Mouse (Mus musculus): ENCODE measurements at regions not wholly inside any gene's neighbourhood (a gene's known extent, or its start where the extent isn't known, plus 50 kb on each side); places are given as distances from the start of the nearest gene placed in this dataset.

DNA sequence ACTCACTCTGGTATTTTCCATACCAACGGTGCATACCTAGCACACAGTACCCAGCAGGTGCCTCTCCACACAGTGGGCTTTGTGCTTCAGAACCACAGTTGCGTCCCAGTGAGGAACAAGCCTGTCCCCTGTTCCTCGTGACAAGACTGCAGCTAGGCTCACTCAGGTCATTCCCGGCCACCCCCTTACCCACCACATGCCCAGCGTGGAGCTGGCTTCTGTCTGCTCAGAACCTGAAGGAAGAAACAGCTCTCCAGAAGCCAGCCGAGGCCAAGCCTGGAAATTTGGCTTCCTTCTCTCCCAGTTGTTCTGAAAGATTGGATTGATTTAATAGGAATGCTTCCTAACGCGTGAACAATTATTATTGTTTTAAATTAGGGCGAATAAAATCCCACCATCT, 118.1 kb upstream of the Zmiz1 start:
- ATAC-seq, result no peak
- Histone ChIP-seq H3K27me3 (replicated peaks) (no peaks in the 10 kb centered on the region), H3K27ac (no peak overlapping the region), H3K36me3 (no peaks in the 10 kb centered on the region), H3K4me1 (peaks cover 10% of the 10 kb centered on the region), H3K9ac (no peak overlapping the region), H3K4me3 (no peak overlapping the region), H3K4me2 (no peak overlapping the region), H3K9me3 (replicated peaks) (no peaks in the 10 kb centered on the region)
- 72% methylated on average over 9 of the region's 9 CpGs for whole genome bisulfite sequencing (ENCODE audit: insufficient replicate concordance)

DNA sequence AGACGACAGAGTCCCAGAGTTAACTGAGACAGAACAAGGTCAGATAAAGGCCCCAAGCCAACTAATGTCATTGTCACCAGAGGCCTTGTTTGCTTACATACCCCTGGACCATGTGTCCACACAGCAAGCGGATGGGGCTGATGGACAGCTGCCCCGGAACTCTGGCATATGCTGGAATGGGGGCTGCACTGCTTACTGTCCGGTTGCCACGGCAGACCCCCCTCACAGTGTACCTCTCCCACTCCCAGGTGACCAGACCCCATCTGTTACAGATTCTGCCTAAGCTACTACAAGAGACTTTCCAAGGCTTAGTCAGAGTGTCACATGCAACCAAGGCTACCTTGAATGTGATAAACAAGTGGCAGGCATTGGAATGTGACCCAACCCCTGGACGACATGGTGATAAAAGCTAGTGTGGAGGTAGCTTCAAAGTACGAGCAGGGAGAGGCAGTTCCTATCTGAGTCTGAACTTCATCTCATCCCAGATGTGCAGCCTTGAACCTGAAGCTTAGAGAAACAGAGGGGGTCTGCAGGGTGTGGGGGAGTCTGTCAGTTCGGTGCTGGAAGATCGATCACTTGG, 117.0 kb upstream of the Zmiz1 start:
- Histone ChIP-seq H3K27me3 (replicated peaks) (no peaks in the 10 kb centered on the region), H3K36me3 (no peaks in the 10 kb centered on the region), H3K4me1 (peaks cover 14% of the 10 kb centered on the region), H3K27ac (no peak overlapping the region), H3K4me2 (no peak overlapping the region), H3K9ac (no peak overlapping the region), H3K4me3 (no peak overlapping the region), H3K9me3 (replicated peaks) (no peaks in the 10 kb centered on the region)
- WGBS (ENCODE audit: insufficient replicate concordance), result 55% methylated on average over 9 of the region's 9 CpGs
- no peak for ATAC-seq

DNA sequence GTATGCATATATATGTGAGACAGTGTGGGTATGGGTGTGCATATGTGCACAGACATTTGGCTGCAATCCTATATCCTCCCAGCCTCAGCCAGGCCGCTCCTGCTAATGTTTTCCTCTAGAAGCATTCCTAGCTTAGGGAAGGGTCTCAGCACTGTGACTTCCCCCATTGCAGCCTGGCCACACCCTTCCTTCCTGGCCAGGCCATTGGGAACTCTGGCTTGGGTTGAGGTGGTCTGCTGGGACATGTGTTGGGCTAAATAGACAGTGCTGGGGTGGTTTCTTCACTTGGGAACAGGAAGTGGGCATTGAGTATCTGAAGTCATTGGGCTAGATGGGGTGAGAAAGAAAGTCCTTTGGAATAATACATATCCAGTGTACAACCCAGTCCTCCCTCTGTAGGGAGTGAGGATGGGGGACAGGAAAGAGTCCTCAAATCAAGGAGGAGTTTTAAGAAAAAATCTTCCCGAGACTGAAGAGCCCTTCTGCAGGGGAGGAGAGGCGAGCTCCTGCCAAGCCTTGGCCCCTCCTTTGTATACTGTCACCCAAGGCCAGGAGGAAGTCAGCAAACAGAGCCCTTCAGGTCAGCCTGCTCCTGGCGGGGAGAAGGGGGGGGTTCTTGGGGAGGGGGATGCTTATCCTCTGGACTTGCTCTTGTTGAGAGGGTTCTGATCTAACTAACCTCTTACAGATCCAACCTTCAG, 116.0 kb upstream of the Zmiz1 start:
- Histone ChIP-seq H3K27me3 (replicated peaks) (no peaks in the 10 kb centered on the region), H3K27ac (no peak overlapping the region), H3K36me3 (no peaks in the 10 kb centered on the region), H3K4me2 (no peak overlapping the region), H3K9me3 (replicated peaks) (no peaks in the 10 kb centered on the region), H3K9ac (no peak overlapping the region), H3K4me1 (peaks cover 14% of the 10 kb centered on the region), H3K4me3 (no peak overlapping the region)
- no peak for ATAC-seq
- 27% methylated on average over 4 of the region's 4 CpGs for WGBS (ENCODE audit: insufficient replicate concordance)

DNA sequence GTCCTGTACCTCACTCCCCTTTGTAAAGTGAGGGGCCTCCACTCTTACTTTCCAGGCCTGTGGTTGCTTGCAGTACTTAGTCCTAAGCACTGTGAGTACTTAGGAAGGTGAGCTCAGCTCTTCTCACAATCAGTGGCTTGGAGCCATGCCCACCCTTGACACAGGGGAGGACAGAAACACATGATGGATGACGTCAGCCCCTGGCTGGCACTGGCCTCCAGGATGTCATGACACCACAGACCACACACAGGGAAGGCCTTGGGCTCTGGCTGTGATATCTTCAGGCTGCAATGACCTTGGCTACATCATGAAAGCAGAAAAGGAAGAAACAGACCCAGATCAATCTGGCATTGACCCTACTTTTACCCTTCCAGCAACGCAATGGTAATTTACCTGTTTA, 113.0 kb upstream of the Zmiz1 start:
- no peaks in the 10 kb centered on the region for H3K27me3 ChIP-seq (replicated peaks)
- 0 out of 2 replicates have a peak, but pooled peaks cover 8% of the 10 kb centered on the region for H3K4me1 ChIP-seq
- no peak overlapping the region for H3K9ac ChIP-seq
- no peak overlapping the region for H3K27ac ChIP-seq
- H3K4me3 ChIP-seq, result no peak overlapping the region
- ATAC-seq, result no peak
- no peak overlapping the region for H3K4me2 ChIP-seq
- H3K36me3 ChIP-seq, result no peaks in the 10 kb centered on the region
- H3K9me3 ChIP-seq (replicated peaks), result no peaks in the 10 kb centered on the region
- 35% methylated on average over 2 of the region's 2 CpGs for WGBS (ENCODE audit: insufficient replicate concordance)

DNA sequence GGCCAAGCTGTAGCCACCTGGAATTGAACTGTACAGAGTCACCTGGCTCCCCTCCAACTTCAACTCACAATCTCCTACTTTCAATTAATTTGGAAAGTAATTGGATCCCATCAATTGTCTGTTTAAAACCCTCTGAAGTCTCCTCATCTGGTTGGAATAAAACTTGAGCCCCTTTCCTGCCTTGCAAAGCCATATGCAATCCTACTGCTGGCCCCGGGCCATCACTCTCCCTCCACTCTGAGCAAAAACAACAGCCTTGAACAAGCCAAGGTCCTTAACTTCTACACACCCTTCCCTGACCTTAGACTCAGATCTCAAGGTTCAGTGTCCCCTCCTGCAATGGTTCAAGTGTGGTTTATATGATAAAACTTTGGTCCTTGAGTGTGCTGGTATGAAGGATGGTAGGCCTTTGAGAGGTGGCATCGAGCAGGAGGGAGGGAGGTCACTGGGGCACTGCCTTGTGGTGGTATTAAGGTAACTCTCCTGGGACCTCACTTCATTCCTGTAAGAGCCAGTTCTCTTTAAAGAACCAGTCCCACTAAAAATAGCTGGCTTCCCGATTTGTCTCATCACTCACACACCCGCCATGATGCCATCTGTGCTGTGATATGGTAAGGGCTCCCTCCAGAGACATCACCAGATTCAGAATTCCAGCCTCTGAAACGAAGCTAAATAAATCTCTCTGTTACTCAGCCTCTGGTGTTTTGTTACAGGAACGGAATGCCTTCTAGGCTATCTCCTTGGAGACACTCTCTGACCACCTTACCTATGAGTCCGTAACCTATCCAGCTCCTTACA, 112.0 kb upstream of the Zmiz1 start:
- Histone ChIP-seq H3K4me3 (no peak overlapping the region), H3K27ac (no peak overlapping the region)
- ATAC-seq, result no peak

DNA sequence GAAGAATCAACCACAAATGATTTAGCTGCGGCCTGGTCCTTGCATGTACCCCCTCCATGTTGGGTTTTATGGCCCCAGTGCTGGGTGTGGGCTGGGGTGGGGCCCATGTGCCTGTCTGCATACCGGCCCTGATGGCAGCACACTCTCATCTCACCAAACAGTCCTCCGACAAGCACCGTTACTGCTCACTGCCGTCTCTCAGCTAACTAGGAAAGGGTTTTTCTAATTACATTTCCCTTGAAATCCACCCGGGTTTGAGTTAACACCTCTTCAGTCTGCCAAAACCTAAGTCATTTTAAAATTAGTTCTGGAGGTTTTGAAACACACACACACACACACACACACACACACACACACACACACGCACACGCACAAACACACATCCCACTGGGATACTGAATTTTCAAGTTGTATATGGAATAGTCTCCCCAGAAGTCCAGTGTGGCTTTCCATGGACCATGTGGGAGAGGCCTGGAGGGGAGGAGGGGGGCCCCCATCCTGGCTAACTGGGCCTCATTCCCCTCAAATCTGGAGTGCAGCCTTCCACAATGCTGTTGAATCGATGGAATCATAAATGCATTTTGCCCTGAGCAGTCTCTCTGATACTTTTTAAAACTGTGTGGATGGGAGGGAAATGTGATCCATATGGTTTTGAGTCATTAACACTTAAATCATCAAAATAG, 108.6 kb upstream of the Zmiz1 start:
- WGBS (ENCODE audit: insufficient replicate concordance), result 71% methylated on average over 9 of the region's 9 CpGs
- Histone ChIP-seq H3K9me3 (replicated peaks) (no peaks in the 10 kb centered on the region), H3K9ac (no peak overlapping the region), H3K36me3 (no peaks in the 10 kb centered on the region), H3K4me2 (no peak overlapping the region), H3K27ac (no peak overlapping the region), H3K4me3 (no peak overlapping the region), H3K4me1 (0 out of 2 replicates have a peak, but pooled peaks cover 6% of the 10 kb centered on the region), H3K27me3 (replicated peaks) (no peaks in the 10 kb centered on the region)
- no peak for ATAC-seq

More for the DNA sequence above, 112.0 kb upstream of the Zmiz1 start:
- Histone ChIP-seq H3K4me2 (no peak overlapping the region), H3K9me3 (replicated peaks) (no peaks in the 10 kb centered on the region), H3K4me1 (0 out of 2 replicates have a peak, but pooled peaks cover 8% of the 10 kb centered on the region), H3K36me3 (no peaks in the 10 kb centered on the region), H3K27me3 (replicated peaks) (no peaks in the 10 kb centered on the region), H3K9ac (no peak overlapping the region)
- 61% methylated on average over 7 of the region's 7 CpGs for WGBS (ENCODE audit: insufficient replicate concordance)

DNA sequence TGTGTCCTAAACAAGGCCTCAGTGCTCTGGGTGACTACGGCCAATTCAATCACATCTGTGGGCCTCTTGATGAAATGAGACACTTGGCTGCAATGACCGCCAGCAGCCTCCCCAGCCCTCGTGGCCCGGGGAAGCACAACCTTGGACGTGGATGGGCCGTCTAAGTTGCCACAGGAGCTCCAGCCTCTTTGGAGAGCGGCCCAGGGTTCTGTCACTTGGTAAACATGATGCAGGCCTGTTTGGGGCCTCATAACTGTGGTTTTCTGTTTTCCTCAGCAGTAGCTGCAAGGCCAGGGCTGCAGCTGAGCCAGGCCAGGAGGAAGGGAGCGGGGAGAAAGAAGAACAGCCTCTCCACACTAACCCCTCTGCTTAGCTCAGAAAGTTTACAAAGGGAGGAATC, 105.2 kb upstream of the Zmiz1 start:
- Histone ChIP-seq H3K9me3 (replicated peaks) (no peaks in the 10 kb centered on the region), H3K4me2 (no peak overlapping the region), H3K27me3 (replicated peaks) (peaks cover 4% of the 10 kb centered on the region; the same call in 1 of the 2 replicates), H3K27ac (no peak overlapping the region), H3K4me1 (no peaks in the 10 kb centered on the region), H3K4me3 (no peak overlapping the region), H3K36me3 (no peaks in the 10 kb centered on the region), H3K9ac (no peak overlapping the region)
- 61% methylated on average over 8 of the region's 8 CpGs for WGBS (ENCODE audit: insufficient replicate concordance)
- ATAC-seq, result no peak

DNA sequence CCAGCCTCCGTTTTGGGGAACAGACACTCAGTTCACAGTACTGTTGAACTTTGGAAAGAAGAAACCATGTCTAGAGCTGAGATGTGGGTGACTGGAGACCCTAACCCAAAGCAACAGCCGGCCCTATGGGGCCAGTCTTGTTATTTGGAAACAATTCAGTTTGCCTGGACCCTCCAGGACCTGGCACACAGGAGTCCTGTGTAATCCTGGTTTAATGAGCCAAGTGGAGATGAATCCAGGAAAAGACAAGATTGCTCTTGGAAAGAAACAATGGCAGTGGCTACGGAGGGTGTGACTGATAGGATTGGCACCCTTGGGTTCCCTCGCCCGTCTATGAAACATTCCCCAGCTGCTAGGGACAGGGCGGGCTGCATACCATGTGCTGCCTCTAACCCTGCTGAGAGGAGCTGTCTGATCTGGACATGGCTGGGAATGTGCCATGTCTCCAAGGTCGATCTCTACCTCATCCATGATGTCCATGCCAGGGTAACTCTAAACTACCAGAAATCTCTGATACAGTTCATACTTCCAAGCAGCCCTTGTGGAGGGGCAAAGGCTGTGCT, 104.6 kb upstream of the Zmiz1 start:
- no peak for ATAC-seq
- no peaks in the 10 kb centered on the region for H3K4me1 ChIP-seq
- H3K36me3 ChIP-seq, result no peaks in the 10 kb centered on the region
- H3K9ac ChIP-seq, result no peak overlapping the region
- 63% methylated on average over 7 of the region's 7 CpGs for WGBS (ENCODE audit: insufficient replicate concordance)
- no peak overlapping the region for H3K4me2 ChIP-seq
- peaks cover 4% of the 10 kb centered on the region; the same call in 1 of the 2 replicates for H3K27me3 ChIP-seq (replicated peaks)
- no peak overlapping the region for H3K4me3 ChIP-seq
- H3K9me3 ChIP-seq (replicated peaks), result no peaks in the 10 kb centered on the region
- H3K27ac ChIP-seq, result no peak overlapping the region

DNA sequence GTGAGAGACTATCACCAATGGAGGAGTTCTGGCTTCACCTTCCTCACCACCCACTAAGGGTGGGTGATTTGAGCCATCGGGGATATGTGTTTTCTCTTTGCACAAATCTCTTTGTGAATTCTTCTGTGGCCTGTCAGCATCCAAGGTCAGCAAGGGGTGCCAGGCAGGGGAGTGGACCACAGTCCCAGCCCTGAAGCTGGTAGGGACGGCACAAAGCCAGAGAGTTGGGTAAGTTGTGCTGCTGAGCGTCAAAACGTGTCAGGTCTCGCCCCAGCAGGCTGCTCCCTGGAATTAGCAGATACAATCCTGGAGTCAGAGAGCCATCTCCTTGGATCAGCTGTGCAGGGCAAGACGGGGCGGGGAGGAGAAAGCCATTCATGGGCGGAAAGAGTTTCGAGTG, 101.2 kb upstream of the Zmiz1 start:
- ATAC-seq, result no peak
- no peak overlapping the region for H3K4me2 ChIP-seq
- no peak overlapping the region for H3K4me3 ChIP-seq
- 58% methylated on average over 9 of the region's 9 CpGs for WGBS (ENCODE audit: insufficient replicate concordance)
- no peaks in the 10 kb centered on the region for H3K4me1 ChIP-seq
- H3K9me3 ChIP-seq (replicated peaks), result no peaks in the 10 kb centered on the region
- H3K9ac ChIP-seq, result no peak overlapping the region
- H3K27ac ChIP-seq, result no peak overlapping the region
- peaks cover 4% of the 10 kb centered on the region; the same call in 1 of the 2 replicates for H3K27me3 ChIP-seq (replicated peaks)
- H3K36me3 ChIP-seq, result no peaks in the 10 kb centered on the region

DNA sequence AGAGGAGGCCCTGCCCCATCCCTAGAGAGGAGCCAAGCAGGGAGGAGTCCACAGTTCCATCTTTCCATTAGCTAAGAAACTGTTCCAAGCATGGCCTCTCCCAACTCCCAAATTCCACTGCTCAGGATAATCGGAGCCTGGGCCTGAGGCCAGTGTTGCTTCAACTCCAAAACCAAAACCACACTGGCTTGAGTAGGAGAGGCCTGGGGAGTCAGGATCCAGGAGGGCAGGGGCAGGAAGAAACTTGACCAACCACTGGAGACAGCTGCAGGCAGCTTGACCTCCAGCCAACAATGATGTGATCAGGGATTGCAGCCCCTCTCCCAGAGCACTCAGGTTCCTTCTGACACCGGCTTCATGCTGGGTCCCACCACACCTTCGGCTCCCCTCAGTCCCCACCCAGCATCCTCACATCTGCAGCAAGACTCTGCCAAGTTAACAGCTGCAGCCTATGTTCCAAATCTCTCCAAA, 99.1 kb upstream of the Zmiz1 start:
- H3K9ac ChIP-seq, result no peak overlapping the region
- no peaks in the 10 kb centered on the region for H3K4me1 ChIP-seq
- no peak overlapping the region for H3K27ac ChIP-seq
- H3K9me3 ChIP-seq (replicated peaks), result no peaks in the 10 kb centered on the region
- no peak overlapping the region for H3K4me2 ChIP-seq
- peaks cover 4% of the 10 kb centered on the region; the same call in 1 of the 2 replicates for H3K27me3 ChIP-seq (replicated peaks)
- 65% methylated on average over 3 of the region's 3 CpGs for WGBS (ENCODE audit: insufficient replicate concordance)
- H3K36me3 ChIP-seq, result no peaks in the 10 kb centered on the region
- H3K4me3 ChIP-seq, result no peak overlapping the region
- ATAC-seq, result no peak

DNA sequence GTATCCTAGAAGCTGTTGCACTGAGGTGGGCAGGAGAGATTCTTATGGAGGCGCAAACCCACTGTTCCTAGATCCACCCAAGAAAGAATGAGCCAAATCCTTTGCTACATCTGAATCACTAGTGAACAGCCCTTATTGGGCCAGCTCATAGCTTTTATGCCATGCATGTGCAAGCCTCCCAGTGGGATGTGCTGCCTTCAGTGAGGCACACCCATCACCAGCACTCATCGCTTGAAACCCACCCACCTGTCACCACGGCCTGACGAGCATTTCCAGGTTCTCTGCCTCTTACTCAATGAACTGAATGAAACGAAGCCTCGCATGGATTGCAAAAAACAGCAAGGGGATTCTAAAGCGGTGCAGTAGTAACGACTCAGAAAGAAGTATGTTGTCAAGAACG, 98.3 kb upstream of the Zmiz1 start:
- Histone ChIP-seq H3K4me2 (no peak overlapping the region), H3K36me3 (no peaks in the 10 kb centered on the region), H3K9me3 (replicated peaks) (no peaks in the 10 kb centered on the region), H3K4me3 (no peak overlapping the region), H3K27ac (no peak overlapping the region), H3K27me3 (replicated peaks) (peaks cover 4% of the 10 kb centered on the region; the same call in 1 of the 2 replicates), H3K9ac (no peak overlapping the region), H3K4me1 (no peaks in the 10 kb centered on the region)
- 69% methylated on average over 9 of the region's 9 CpGs for WGBS (ENCODE audit: insufficient replicate concordance)
- ATAC-seq, result no peak

Measured in liver, embryonic 12.5 days (tissue).